Mouse (Mus musculus) urinary bladder, postnatal 36 days (tissue): ENCODE measurements around the gene Pmpcb.

Source experiments
- DNase-seq, 2 experiments: peaks; one replicate each; pipeline ENCODE4 v3.0.0; 2022; ENCODE audit warnings: low spot score in 2 of 2, mixed read lengths in 1 of 2

Pmpcb gene

DNA sequence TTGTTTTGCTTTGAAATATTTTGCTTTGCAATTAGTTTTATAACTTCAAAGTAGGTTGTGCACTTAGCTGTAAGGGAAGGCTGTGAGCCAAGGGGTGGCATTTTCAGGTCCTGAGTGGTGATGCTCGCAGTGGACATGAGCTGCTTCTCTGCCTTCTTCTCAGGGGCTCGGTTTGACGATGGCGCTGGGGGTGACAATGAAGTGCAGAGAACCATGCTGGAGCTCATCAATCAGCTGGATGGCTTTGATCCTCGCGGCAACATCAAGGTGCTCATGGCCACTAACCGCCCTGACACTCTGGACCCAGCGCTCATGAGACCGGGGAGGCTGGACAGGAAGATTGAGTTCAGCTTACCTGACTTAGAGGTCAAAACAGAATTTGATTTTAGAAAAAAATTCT lies 66.0 kb downstream of the Pmpcb start:
- DNase-seq: no peak

DNA sequence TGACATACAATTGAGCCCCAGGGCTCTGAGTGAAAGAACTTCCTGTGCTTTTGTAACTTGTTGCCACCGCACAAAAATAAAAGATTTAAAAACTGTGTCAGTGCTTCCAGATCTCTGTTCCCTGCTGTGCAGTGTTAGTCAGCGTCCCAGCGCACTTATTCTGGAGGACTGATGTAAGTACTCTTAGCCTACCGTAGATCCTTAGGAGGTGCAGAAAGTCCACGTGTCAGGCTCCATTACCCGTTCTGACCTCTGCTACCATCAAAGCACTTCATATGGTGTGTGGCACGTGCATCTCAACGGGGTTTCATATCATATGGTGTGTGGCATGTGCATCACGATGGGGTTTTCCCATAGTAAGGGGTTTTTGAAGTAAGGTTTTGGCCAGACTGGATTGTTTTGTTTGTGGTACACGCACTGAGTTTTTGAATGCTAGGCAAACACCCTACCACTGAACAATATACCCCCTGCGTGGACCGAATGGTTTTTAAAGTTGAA lies 66.8 kb downstream of the Pmpcb start:
- no peak for DNase-seq

GRCm38 (mm10) chr5:21804837-21805236 lies 67.9 kb downstream of the Pmpcb start:
- DNase-seq: no peak
